Mouse (Mus musculus): ENCODE data around the gene Abr. TPM values are rescaled to one million over a fixed set of nuclear protein-coding genes. Genes with fewer than 3 reads are reported as not detected.

The Abr gene
- 1.0 TPM for polyA plus RNA-seq (2014; fragmentation: Illumina TruSeq; extraction: RNeasy Lipid Tissue Mini Kit (QIAGEN cat#74804); ENCODE audit: low read depth, low replicate concordance)

GRCm38 (mm10) chr11:76622152-76622565 lies at the start of gene Abr:
Gene Abr (minus strand): TSS chr11:76622314.

GRCm38 (mm10) chr11:76406702-76407583 lies 215.2 kb downstream of the Abr start, which contains the start of gene Timm22:
Gene Timm22 (plus strand): TSS chr11:76406952.

GRCm38 (mm10) chr11:76398798-76399586 lies 223.1 kb downstream of the Abr start, which contains the start of gene Nxn:
Gene Nxn (minus strand): TSS chr11:76399140.

Other genes starting within 250 kb of the Abr start
- gene Nxn, start 223.2 kb downstream of the Abr start, polyA plus RNA-seq (2014; fragmentation: Illumina TruSeq; extraction: RNeasy Lipid Tissue Mini Kit (QIAGEN cat#74804); ENCODE audit: low read depth, low replicate concordance) = 0.58 TPM
- 3.5 TPM for gene Timm22, start 215.4 kb downstream of the Abr start, polyA plus RNA-seq (2014; fragmentation: Illumina TruSeq; extraction: RNeasy Lipid Tissue Mini Kit (QIAGEN cat#74804); ENCODE audit: low read depth, low replicate concordance)
- not detected for gene Bhlha9, start 50.2 kb upstream of the Abr start, polyA plus RNA-seq (2014; fragmentation: Illumina TruSeq; extraction: RNeasy Lipid Tissue Mini Kit (QIAGEN cat#74804); ENCODE audit: low read depth, low replicate concordance)
- not detected for gene Trarg1, start 57.5 kb upstream of the Abr start, polyA plus RNA-seq (2014; fragmentation: Illumina TruSeq; extraction: RNeasy Lipid Tissue Mini Kit (QIAGEN cat#74804); ENCODE audit: low read depth, low replicate concordance)
- gene Gosr1, start 141.3 kb upstream of the Abr start, polyA plus RNA-seq (2014; fragmentation: Illumina TruSeq; extraction: RNeasy Lipid Tissue Mini Kit (QIAGEN cat#74804); ENCODE audit: low read depth, low replicate concordance) = 20.3 TPM
- gene Cpd, start 224.7 kb upstream of the Abr start, polyA plus RNA-seq (2014; fragmentation: Illumina TruSeq; extraction: RNeasy Lipid Tissue Mini Kit (QIAGEN cat#74804); ENCODE audit: low read depth, low replicate concordance) = 15.9 TPM